Mouse (Mus musculus): ENCODE measurements around the gene Gm6685.
"Not testable (repeated sequence)": the region's sequence is repeated elsewhere in the genome, so short reads cannot be mapped to it uniquely, and the experiment has no call there.

The Gm6685 gene

DNA sequence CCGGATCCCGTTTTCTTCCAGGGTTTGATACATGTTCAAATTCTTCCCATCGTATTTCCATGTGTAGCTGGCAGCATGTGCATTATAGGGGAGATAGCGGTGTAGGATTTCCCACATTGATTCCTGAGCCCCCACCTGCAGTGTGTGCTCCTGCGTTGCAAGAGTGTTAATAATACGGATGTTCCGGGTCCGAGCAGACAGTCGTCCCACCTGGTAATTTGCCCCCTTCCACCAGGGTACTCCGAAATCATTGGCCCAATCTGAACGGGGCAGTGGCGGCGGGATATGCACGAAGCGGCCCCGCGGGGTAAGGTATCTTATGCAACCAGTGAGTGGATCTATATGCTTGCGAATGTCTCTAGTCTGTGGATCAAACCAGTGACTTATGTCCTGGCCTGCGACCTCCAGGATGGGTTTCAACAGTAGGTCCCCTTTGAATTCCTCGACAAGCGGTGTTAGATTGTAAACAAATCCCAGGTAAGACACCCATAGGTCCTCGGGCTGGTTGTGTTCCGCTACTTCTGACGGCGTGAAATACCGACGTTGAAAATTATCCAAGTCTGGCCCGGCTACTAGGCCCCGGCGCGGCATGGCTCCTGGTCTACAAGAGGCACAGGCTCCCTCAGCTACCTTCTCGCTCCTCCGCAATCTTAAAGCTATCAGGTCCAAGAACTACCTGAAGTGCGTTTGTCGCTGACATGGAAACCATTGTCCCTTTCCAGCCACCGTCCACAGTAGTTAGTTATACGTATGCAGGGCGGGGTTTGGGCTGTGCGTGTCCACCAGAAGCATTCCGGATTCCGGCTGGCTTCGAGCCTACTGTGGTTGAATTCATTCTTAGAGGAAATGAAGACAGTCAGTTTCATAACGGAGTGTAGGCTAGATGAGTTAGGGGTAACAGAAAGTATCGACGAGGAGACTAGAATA is at the start of gene Gm6685:
Gm6685 (minus strand) TSS at position 644 of the 927 bp plus-strand sequence.
- DNase-seq (ENCODE audit: low read depth, low spot score) = not testable (repeated sequence)

DNA sequence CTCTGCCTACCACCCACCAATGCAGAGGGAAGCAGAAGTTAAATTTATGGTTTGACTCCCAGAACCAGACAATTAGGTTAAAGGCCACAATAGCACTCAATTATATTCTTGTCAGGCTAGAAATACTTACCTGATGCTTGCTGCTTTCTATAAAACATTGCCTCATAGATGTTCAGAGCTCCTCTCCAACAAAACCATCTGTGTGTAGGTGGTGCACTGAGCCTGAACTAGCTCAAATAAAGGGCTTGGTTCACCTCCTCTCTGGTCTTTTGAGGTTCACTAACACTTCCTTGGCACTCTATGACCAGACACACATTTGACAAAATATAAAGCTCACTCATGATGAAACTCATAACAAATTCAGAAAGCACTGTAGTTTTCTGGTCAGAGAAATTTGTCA is 36.2 kb upstream of the Gm6685 start:
- DNase-seq (ENCODE audit: low read depth, low spot score) = no peak

DNA sequence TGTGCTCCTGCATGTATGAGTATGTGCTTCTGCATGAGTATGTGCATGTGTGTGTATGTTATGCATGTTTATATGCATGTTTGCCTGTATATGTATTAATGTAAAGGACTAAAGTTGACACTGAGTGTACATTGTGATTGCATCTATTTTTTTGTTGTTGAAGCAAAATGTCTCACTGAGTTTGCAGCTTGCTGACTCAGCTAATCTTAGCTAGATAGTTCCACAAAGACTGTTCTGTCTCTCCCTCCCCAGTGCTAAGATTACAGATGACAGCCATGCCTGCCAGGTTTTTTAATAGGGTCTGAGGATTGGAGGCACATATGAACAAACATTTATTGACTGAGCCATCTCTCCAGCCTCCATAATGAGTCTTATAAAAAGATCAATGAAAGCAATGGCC is 35.0 kb upstream of the Gm6685 start:
- DNase-seq (ENCODE audit: low read depth, low spot score) = no peak

DNA sequence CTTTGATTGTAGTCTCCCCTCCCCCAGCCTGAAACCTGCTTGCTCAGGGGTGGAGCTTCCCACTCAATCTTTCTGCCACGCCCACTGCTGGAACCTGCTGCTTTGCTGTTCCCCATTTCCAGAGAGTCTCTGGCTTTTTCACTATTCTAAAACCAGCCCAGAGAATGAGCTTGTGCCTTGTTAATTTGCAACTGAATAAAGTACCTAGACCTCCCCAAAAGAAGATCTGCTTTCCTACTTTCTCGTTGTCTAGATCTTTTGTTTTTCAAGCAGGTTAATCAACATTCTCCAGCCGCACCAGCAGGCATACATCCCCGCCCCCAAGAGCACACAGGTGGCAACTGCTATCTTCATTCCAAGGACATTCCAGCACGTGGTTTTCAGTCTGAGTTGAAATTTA is 31.7 kb upstream of the Gm6685 start:
- DNase-seq (ENCODE audit: low read depth, low spot score) = not testable (repeated sequence)

DNA sequence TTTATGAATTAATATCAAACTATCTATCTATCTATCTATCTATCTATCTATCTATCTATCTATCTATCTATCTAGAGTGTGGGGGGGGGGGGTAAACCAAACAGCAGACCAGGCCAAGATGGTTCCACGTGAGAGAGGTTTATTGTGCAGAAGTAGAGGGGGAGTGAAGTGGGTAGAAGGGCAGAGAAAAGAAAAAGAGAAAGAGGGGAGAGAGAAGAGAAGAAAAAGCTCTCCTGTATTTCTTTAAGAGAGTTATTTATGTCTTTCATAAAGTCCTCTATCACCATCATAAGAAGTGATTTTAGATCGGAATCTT is 26.2 kb upstream of the Gm6685 start:
- DNase-seq (ENCODE audit: low read depth, low spot score) = no peak

DNA sequence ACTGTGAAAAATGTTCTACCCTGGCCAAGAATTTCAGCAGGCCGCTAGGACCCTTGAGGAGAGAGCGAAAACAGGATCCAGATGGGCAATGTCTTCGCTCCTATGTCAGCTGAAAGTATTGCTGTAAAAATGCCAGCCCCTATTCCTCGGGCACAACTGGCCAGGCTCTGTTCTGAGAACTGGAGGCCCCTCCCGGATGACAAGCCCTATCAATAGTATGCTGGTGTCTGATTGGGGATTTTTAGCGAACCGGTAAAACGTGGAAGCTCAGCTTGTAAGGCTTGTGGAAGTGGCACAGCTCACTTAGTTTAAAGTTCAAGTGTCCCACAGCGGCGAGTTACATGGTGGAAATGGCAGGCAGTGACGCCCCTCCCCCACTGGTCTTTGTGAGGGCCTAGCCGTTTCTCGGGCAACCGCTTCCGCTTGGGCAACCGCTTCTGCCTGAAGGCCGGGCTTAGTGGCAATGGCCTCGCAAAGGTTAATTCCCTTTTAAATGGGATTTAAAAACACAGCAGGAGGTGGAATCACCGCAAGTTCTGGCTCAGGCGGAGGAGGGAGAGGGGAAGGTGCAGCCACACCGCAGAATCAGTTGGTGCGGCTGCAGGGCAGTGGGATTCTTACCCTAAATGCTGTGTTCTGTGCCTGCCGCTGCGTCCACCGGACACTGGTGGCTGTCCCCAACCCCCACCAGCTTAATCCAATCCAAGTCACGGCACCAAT is 25.7 kb upstream of the Gm6685 start:
- DNase-seq (ENCODE audit: low read depth, low spot score) = peak; percentile 25

DNA sequence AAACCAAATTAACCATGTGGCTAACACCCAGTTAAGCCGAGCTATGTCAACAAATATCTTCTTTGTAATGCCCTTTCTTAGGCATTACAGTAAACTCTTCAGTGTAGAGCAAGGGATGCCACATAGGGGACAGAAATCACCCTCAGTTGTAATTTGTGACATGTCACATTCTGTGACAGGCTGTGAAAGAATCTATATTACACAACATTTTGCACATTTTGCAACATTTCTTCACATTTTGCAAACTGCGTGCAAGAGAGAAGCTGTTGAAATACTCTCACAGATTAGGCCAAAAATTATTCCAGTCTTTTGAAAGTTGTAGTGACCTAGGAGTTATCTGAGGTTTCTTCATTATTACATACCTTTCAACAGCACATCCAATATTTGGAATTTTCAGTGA is 3.8 kb upstream of the Gm6685 start:
- no peak for DNase-seq (ENCODE audit: low read depth, low spot score)

DNA sequence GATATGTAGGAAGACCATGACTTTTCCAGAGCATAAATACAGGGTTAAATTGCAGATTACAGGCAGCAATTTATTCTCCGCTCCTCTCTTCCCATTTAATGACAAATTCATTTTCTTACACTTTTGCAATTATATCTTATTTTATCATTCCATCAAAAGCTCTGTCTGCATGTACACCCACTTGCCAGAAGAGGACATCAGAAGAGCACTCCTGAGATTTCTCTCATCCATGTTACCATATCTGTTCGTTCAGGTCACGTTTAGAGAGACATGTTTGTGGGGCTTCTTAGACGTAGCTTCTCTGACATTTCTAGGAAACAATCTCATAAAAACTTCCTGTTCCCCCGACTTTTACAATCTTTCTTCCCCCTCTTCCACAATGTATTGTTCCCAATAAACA is 2.2 kb upstream of the Gm6685 start:
- DNase-seq (ENCODE audit: low read depth, low spot score) = no peak

DNA sequence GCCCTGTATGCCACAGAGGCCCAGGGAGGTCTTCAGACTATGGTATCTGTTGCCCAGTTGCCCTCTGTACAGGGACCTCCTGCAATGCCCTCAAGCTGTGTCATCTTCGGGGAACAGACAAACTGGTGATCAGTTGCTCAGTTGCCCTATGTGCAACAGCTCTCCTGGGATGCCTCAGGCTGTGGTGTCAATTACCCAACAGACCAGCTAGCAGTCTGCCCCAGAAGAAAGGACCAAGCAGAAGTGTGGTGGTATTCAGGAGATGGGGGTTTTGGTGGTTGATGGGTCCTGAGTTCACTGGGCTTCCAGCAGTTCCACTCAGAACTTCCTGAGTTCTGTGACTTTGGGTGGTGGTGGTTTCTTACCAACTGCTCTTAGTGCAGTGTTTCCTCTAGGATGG is 11.8 kb downstream of the Gm6685 start:
- DNase-seq (ENCODE audit: low read depth, low spot score) = no peak

DNA sequence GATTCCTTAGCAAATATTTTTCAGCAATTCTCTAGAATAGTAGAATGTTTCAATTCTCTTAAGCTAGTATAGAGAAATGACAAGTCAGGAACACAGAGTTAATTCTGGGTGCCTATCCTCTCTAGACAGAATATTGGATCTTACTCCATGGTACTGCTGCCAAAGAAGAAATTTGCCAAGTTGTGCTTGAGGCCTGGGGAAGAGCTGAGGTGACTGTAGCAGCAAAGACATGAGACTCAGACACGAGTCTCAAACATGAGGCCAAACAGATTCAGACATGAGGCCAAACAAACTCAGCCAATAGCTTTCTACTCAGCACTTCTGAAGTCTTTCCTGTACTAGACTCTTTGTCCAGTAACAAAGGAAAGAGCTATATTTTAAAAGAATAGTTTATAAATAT is 26.3 kb downstream of the Gm6685 start:
- no peak for DNase-seq (ENCODE audit: low read depth, low spot score)

DNA sequence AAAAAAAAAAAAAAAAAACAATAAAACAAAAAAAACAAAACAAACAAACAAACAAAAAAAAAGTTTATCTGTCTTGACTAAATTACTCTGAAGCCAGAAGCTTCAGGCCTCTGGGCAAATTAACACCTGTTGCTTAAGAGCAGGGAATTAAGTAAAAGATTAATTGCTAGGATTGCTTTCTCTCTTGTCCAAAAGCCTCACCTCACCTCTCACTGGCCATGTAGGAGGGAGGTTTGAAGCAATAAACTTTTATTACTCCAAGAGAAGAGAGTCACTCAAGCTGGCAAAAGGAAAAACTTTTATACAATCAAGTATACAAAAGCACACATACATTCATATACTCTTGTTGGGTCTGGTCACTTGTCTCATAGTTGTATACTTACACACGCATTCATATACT is 31.9 kb downstream of the Gm6685 start:
- no peak for DNase-seq (ENCODE audit: low read depth, low spot score)

DNA sequence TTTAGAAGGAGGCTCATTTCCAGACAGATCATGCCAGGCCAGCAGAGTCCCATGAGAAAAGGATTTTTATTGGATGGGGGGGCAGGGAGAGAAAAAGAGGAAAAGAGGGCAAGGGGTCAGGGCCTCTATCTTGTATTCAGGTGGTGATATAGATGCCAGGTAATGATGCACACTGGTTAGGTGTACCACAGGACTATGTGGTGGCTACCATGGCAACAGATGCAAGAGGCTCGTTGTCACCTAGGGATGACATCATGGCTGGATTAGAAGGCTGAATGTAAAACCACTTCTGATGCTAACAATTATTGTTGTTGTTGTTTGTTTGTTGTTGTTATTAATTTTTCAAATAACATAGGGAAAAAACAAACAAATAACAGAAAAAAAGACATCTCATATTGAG is 49.2 kb downstream of the Gm6685 start:
- no peak for DNase-seq (ENCODE audit: low read depth, low spot score)

All from skeletal muscle tissue, adult 2 months (tissue).